Mouse (Mus musculus) Muller cell, postnatal 12 days (primary cell): ENCODE measurements around the gene Cpox.
A peak's percentile ranks its signal among the peaks of the same experiment; 100 is the strongest.
"Not testable (repeated sequence)": the region's sequence is repeated elsewhere in the genome, so short reads cannot be mapped to it uniquely, and the experiment has no call there.

ENCODE experiments used
- DNase-seq: peaks from one replicate; pipeline ENCODE4 v3.0.0-alpha.2; 2015; ENCODE audit errors: inconsistent ontology term

Cpox gene

DNA sequence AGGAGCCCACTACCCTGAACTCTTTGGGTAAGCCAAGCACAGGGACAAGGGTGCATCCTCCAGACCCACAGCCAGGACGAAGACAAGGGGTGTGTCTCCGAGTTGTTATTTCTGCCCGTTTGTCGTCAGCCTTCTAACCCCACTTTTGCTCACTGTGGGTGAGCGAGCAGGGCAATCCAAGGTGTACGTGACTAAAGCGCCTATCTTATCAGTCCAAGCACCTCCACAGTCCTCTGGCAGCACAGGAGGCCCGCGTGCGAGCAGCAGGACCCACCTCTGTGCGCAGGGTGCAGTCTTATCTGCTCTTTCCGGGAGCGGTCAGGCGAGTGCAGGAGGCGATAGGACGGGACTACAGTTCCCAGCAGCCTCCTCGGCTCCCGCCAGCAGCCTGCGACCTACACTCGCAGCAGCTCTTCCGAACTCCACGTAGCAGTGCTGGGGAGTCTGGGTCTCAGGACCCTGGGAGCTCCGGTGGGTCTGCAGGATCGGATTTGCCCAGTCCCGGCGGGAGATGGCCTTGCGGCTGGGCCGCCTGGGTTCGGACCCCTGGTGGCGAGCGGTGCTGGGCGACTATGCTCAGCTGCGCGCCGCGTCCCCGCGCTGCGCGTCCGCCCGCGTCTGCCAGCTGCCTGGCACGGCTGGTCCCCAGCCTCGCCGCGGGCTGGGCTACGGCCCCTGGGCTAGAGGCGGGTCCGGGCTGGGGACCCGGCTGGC lies at the start of gene Cpox:
Cpox (plus strand) TSS at position 376 of the 714 bp plus-strand sequence.
- peak; percentile 84 for DNase-seq

DNA sequence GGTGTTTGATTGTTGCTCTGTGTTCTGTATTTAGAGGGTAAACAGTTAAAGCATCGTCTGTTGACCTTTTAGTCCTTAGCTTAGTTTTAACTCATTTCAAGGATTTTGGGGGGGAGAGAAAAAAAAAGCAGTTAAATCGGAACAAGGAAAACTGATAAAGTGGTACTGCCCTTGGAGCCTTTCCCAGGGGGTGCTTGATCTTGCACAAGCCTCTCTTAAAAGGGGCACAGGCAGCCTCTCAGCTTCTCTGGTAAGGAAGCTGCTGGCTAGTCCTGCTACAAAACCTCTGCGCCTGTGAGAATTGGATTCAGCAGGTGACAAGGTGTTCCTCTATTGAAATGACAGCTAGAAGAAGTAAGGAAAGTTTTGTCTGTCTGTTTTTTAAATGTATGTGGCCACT lies 47.7 kb upstream of the Cpox start:
- DNase-seq = no peak

DNA sequence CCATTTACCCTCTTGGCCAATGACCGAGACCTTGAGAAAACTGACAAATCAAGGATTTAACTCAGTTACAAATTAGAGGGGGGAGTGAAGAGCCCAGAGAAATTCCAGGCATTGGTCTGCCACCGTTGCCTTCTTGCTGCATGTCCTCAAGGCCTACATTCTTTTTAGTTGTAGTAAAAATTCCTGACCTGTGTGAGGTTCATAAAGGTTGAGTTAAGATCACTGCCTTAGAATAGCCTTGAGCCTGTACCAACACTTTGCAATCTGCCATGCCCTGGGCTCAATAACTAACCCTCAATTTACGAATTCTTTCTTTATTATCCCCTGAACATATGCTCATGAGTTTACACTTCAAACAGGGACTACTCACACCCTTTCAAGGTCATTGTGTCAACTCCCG lies 47.0 kb upstream of the Cpox start:
- no peak for DNase-seq

DNA sequence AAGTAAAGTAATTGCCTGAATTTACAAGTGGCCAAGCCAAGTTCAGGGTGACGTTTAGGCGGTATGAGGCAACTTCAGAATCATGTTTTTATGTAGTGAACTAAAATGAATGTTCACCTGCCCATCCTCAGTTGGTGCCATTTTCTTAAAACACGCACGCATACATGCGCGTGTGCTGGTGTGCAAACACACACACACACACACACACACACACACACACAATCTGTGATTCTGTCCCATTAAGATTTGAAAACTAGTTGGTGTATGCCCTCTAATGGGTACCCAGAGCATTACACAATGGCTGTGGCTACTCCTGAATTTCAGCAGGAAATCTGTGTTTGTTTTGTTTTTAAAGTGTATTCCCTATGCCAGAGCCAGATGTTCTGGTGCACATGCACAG lies 46.1 kb upstream of the Cpox start:
- DNase-seq = peak; percentile 8

DNA sequence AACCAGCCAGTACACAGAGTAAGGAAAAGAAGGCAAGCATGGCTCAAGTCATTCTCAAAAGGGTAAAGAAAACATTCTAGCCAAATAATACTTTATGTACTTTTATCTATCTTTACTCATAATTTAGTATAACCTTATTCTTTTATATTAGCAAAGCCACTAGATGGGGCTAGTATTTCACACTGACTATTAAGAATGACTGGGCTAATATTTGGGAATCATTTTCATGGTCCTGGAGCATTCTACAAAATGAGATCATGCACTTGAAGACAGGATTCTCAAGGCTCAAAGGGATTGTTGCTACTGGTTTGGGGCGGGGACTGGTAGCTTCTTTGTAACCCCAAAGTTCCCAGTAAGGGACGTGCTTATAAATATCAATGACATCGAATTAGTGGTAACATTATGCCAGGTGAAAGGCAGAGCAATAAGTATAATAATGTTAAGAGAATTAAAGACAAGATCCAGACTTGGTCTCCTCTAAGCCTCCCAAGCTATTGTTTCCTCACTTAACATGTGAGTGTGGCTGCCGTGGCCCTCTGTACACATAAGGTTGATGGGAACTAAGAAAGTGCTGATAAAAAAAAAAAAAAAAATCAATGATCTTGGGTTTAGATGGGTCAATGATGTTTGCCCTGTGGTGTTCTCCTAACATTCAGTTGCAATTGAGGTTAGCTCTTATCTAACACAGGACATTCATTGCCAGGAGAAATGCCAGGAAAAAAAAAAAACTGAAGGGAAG lies 42.3 kb upstream of the Cpox start:
- DNase-seq = no peak

DNA sequence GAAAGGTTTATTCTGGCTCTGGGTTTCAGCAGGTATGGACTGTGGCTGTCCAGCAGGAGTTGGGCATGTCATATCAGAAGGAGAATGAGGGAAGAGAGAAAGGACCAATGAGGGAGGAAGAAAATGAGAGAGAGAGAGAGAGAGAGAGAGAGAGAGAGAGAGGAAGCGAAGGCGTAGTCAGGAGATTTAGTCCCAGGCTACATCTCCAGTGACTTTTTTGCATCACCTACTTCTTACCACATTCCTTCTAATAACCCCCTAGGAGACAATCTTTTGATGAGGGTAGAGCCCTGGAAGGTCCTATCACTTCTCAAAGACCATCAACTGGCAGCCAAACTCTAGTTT lies 41.8 kb upstream of the Cpox start:
- DNase-seq = no peak

DNA sequence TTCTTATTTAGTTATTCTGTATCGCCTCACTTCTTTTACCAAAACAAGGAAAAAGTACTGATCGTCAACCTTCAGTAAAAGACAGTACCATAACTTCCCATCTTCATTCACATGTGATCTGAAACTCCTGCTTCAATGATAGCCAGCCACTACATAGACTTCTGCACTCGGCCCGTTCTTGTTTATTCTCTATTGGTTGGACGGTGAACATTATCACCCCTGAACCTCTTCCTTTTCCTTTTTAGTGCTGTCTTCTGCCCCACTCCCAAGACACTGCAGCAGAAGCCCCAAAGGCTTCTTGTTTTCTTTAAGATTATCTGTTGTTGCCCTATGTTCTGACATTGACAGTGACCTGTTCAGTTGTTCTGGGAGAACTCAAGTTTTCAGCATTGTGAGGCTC lies 41.1 kb upstream of the Cpox start:
- DNase-seq = no peak

DNA sequence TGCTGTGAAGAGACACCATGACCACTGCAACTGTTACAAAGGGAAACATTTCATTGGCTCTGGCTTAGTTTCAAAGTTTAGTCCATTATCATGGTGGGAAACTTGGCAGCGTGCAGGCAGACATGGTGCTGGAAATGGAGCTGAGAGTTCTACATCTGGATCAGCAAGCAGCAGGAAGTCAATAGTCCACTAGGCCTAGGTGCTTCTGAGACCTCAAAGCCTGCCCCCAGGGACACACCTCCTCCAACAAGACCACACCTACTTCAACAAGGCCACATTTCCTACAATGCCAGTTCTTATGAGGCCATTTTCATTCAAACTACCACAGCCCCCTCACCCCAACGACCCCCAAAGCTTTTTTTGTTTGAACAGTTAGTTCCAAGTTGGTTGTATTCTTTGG lies 40.4 kb upstream of the Cpox start:
- DNase-seq = no peak

DNA sequence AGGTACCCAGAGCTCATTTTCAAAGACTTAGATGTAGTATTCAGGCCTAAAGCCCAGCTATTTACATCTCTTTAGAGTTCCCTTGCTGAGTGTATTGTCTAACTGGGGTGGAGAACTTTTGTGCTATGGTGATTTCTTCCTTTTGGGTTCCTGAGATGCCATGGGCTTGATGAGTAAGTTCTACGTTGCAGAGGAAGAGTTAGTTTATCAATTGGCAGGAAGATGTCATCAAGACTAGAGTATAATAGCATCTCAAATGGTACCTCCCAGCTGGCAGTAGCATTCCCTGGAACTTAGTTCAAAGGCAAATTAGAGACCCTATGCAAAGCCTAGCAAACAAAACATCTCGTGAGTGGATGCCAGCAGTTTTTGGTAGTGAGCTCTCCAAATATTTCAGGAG lies 34.2 kb upstream of the Cpox start:
- no peak for DNase-seq

DNA sequence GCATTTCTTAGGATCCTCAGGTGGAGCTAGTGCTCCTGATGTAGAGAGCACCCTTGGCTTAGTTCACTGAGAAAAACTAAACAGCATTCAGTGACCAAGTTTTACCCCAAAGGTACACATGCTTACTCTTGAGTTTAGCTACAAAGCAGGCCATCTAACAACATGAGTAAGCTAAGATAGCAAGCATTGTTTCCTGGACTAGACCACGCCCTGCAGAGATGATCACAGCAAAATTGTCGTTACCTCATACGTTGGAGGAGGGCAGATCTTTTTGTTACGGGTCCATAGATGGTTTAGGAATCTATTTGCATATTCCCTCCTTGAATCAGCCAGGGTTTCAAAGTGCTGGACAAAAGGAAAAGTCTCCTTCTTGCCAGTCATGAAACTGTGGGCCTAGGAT lies 32.6 kb upstream of the Cpox start:
- DNase-seq = no peak

DNA sequence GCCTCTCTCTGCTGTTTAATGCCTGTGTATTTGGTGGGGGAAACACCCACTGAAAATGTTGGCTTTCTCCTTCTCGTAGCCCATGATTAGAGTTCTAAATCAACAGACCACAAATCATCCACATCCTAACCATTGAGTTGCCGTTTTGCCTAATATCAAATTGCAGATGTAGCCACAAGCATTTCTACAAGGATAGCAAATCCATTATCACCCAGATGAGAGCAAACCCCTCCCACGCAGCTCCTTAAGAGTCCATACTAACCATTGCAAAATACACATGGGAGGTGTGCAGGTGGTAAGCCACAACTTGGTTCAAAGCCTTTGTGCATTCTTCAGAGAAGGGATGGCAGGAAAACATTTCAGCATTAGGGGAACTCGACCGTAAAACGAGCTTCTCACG lies 32.1 kb upstream of the Cpox start:
- DNase-seq = no peak

DNA sequence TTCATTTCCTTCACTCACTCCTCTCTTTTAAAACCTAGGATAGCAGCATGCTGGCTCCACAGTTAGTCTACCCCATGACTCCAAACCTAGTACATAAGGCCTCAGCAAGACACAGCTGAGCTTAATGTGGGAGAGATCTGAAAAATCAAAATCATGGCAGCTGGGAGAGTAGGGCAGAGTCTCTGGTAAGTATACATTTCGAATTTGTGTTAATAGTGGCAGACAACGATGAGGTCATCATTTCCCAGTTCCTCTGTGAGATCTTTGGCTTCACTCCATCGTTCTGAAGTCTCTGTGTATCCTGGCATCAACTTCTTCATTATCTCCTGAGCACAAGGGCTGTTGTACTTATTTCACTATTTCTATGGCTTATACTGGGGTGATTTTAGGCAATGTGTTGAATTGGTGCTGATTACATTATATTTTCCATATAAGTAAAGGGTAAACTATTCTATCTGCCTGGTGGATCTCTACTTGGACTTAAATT lies 31.4 kb upstream of the Cpox start, which contains the start of gene E330017A01Rik:
E330017A01Rik (minus strand) TSS at position 51 of the 487 bp plus-strand sequence.
- DNase-seq = no peak

DNA sequence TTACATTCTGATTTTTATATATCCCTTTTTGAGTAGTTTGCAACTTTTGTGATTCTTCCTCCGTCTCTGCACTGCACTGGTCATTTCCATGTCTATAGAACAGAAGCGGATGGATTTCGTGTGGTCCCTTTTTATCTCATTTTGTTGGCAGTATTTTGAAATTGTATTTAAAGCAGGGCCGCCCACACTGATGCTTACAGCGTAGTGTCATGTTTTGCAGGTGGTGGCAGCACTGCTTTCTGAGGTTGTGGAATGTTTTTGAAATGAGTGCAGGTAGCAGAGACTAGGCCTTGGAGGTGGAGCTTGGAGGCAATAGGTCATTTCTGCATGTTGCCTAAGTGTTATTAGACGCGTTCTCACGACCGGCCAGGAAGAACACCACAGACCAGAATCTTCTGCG lies 20.1 kb upstream of the Cpox start:
- DNase-seq = no peak

DNA sequence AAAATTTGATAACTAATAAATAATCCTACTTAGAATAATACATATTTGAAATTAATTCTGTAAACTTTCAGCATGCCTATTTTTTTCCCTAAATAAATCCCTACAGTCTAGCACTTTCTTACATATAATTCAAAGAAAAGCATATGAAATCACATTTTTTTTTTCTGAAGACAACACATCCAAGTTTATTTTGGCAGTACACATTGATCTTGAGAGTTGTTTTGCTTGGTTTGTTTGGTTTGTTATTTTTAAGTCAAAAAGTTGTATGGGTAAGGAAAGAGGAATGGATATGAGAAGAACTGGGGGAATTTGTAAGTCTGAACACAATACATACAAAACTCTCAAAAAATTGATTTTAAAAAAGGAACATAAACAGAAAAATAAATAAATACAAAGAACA lies 14.3 kb upstream of the Cpox start:
- DNase-seq = no peak

DNA sequence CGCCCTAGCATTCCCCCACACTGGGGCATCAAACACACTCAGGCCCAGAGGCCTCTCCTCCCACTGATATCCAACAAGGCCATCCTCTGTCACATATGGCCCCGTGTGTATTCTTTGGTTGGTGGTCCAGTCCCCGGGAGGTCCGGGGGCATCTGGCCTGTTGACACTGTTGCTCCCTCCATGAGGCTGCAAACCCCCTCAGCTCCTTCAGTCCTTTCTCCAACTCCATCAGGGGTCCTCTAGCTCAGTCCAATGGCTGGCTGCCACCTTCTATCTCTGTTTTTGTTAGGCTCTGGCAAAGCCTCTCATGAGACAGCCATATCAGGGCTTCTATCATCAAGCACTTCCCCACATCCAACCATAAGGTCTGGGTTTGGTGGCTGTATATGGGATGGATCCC lies 13.6 kb upstream of the Cpox start:
- no peak for DNase-seq

DNA sequence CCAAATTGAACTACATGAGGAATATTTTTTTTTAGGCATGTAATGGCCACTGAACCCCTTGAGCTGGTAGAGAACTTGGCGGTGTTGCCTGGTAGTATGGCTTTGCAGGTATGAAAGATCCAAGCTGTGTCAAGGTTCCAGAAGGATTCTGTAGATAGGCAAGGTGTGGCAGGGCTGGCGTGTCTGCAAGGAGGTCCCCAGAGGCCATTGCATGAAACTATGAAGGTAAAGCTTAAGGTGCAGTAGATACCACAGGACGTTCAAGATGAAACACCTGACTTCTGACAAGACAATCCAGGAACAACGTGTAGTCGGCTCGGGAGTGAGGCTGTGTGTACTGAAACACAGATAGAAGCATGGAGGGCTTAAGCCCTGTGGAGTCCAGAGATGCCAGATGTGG lies 11.4 kb upstream of the Cpox start:
- no peak for DNase-seq

DNA sequence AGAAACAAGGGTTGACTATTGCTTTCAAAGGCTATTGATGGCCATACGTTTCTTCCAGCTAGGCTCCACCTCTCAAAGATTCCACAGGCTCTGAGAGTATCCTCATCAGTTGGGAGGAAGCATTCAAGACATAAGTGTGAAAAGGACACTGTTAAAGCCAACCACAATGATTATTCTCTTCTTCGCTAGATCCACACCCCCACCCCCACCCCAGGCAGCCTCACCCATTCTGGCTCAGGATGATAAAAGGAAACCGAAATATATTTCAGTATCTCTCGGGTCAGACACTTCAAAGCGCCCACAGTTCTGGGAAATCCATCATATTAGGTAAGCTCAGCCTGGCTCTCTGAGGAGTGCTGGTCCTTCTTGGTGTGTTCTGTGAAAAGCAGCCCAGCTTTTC lies 8.3 kb upstream of the Cpox start:
- no peak for DNase-seq

DNA sequence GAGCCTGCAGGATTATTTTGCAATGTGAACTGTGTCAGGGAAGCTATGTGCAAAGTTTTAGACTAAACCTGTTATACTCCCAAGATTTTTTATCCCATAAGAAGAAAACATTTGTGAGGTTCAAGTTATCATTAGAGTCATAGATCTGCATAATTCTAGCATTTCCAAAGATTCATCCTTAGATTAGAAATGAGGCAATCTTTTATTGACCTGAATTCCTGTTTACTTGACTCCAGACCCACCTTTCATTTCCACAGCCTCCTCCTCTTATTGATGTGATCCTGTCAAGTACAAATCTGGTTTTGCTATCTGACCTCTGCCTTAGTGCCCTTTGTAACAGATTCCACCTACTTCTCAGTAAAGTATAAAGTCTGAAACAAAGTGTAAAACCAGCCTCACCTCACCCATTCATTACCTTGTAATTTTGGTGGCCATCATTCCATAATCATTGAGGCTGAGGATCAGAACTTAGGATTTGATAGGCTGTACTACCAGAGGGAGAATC lies 7.8 kb upstream of the Cpox start:
- no peak for DNase-seq

DNA sequence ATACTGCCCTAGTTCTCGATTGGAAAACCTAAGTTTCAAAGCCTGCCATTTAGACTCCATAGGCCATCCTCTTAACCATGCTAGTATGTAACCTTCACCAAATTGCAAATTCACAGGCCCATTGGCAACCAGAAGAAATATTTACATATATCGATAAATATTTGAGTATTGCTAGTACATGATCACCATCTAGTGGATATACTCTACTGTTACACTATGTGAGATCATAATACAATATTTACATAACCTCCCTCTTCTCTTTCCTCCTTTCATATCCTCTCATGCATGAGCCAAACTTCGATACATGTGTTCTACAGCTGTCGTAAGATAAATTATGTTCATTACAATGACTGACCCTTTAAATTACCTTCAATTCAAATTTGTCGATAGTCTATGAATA lies 7.1 kb upstream of the Cpox start:
- peak; percentile 19 for DNase-seq

DNA sequence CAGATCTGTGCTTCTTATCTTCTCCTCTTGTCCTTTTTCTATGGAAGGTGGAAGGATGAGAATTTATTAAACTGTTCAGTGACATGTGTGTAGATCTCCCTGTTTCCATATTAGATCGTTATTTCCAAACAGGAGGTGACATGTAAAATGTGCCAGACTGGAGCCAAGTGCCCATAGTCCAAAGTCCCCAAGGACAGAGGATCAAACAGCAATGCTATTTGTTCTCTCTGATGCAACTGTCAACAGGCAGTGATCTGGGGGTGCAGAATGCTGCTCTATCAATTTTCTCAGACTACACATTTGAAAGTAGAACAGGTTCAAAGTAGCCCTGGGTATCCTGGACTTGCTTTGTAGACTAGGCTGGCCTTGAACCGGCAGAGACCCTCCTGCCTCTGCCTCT lies 6.3 kb upstream of the Cpox start:
- no peak for DNase-seq

DNA sequence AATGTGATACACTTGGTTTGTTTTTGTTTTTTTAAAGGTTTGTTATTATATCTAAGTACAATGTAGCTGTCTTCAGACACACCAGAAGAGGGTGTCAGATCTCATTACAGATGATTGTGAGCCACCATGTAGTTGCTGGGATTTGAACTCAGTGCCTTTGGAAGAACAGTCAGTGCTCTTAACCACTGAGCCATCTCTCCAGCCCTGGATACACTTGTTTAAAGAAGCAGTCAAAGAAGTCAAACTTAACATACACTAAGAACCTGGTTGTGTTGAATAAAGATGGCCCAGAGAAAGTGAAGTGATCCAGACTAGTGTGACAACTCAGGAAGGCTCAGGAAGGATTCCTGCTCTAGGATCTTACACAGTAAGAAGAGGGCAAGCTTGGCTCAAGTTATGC lies 5.0 kb upstream of the Cpox start:
- DNase-seq = not testable (repeated sequence)

DNA sequence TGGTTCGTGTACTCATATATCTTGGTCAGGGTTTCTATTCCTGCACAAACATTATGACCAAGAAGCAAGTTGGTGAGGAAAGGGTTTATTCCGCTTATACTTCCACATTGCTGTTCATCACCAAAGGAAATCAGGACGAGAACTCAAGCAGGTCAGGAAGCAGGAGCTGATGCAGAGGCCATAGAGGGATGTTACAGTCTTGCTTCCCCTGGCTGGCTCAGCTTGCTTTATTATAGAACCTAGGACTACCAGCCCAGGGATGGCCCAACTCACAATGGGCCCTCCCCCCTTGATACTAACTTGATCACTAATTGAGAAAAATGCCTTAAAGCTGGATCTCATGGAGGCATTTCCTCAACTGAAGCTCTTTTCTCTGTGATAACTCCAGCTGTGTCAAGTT lies 3.4 kb upstream of the Cpox start:
- DNase-seq = not testable (repeated sequence)

DNA sequence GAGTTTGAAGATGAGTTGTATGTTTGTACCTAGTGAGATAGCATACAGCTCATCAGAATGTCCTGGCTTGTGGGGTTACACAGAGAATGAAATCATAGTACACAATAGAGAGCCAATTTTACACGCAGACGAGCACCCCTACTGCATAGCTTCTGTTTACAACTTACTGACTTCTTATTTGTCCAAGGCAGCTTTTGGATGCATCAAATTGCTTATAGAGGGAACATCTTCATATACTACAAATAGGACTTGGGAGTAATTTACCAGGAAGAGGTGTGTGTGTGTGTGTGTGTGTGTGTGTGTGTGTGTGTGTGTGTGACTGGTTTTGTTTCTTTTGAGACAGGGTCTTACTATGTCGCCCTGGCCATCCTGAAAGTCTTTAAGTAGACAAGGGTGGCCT lies 1.5 kb upstream of the Cpox start:
- DNase-seq = no peak
